Mouse (Mus musculus) intestine, embryonic 14.5 days (tissue): ENCODE data around the gene Kif23. TPM values are rescaled to one million over a fixed set of nuclear protein-coding genes. Genes with fewer than 3 reads are reported as not detected.

Experiments used
- ATAC-seq: fragments of 200-750 bp; cut with Nextera tagmentation; replicated peaks from 2 replicates; pipeline ENCODE4 v1.8.0; 2017; ENCODE audit warnings: low read depth, moderate number of reproducible peaks, moderate TSS enrichment, moderate library complexity; ENCODE audit not compliant: low FRiP score, low TSS enrichment
- DNase-seq: peaks from one replicate; pipeline ENCODE4 v3.0.0-alpha.2; 2018; ENCODE audit warnings: low spot score
- H3K27ac ChIP-seq: fragments of 300-500 bp; sonication (generic); 2 replicates; pipeline ENCODE4 v1.5.1; 2014; ENCODE audit warnings: low read depth, mild to moderate bottlenecking, control low read depth
- H3K27me3 ChIP-seq: fragments of 300-500 bp; sonication (generic); replicated peaks from 2 replicates; pipeline ENCODE4 v1.6.1; 2014; ENCODE audit warnings: low read length, control low read depth; ENCODE audit not compliant: control insufficient read depth, insufficient read depth
- H3K36me3 ChIP-seq: fragments of 300-500 bp; sonication (generic); 2 replicates; pipeline ENCODE4 v1.6.1; 2014; ENCODE audit warnings: low read length, control low read depth; ENCODE audit not compliant: control insufficient read depth, insufficient read depth
- H3K4me1 ChIP-seq: fragments of 300-500 bp; sonication (generic); replicated peaks from 2 replicates; pipeline ENCODE4 v1.6.1; 2014; ENCODE audit warnings: low read length, control low read depth, mixed read lengths; ENCODE audit not compliant: control insufficient read depth, insufficient read depth
- H3K4me2 ChIP-seq: fragments of 300-500 bp; sonication (generic); 2 replicates; pipeline ENCODE4 v1.6.1; 2014; ENCODE audit warnings: low read length
- H3K4me3 ChIP-seq: fragments of 300-500 bp; sonication (generic); 2 replicates; pipeline ENCODE4 v1.5.1; 2014; ENCODE audit warnings: low read depth, low read length, control low read depth, mixed read lengths
- H3K9ac ChIP-seq: fragments of 300-500 bp; sonication (generic); 2 replicates; pipeline ENCODE4 v1.6.1; 2014; ENCODE audit warnings: mild to moderate bottlenecking, low read length
- H3K9me3 ChIP-seq: fragments of 300-500 bp; sonication (generic); 2 replicates; pipeline ENCODE4 v1.6.1; 2016; ENCODE audit warnings: low read length, control low read depth; ENCODE audit not compliant: control insufficient read depth
- WGBS: fragments of 180-500 bp; shearing (Covaris S2); extraction: QIAGEN DNeasy Blood & Tissue Kit; methylation state at CpG from one replicate; pipeline ENCODE4 v1.1.7; 2014; 5-methylcytosine and 5-hydroxymethylcytosine counted together
- polyA plus RNA-seq: library from polyadenylated mRNA; unstranded; fragments of >200 nt; fragmentation: Nextera tagmentation; extraction: Ambion mirVana; gene quantifications from 2 replicates; pipeline ENCODE4 v1.2.1, GENCODE M21; 2014

The Kif23 gene
- polyA plus RNA-seq, 1 experiment from 2014 or later, result 115 TPM

GRCm38 (mm10) chr9:61867659-61868058 is 78.9 kb downstream of the Kif23 start:
- Histone ChIP-seq H3K9ac (no peak overlapping the region), H3K27ac (no peak overlapping the region), H3K4me1 (no peaks in the 10 kb centered on the region), H3K27me3 (no peaks in the 10 kb centered on the region), H3K4me2 (no peak overlapping the region), H3K9me3 (0 out of 2 replicates have a peak, but pooled peaks cover 2% of the 10 kb centered on the region), H3K36me3 (no peaks in the 10 kb centered on the region), H3K4me3 (no peak overlapping the region)
- ATAC-seq (no peak), DNase-seq (no peak)
- 80% methylated on average over 11 of the region's 11 CpGs for WGBS

Other genes starting within 250 kb of the Kif23 start
- 1,834 and 1,981 TPM in 2 replicates for gene Rplp1, start 32.2 kb downstream of the Kif23 start, polyA plus RNA-seq
- gene Paqr5, start 80.1 kb upstream of the Kif23 start, polyA plus RNA-seq, result 8.1 and 8.2 TPM in 2 replicates
- gene Glce, start 175.9 kb upstream of the Kif23 start, polyA plus RNA-seq, result 25.2 and 27.8 TPM in 2 replicates